Mouse (Mus musculus) erythroblast, adult 5-6 weeks (primary cell): ENCODE results near the gene Klhl40. TPM values are rescaled to one million over a fixed set of nuclear protein-coding genes. Genes with fewer than 3 reads are reported as not detected.
A peak's percentile ranks its signal among the peaks of the same experiment; 100 is the strongest.

Experiments used
- ATAC-seq: replicated peaks from 2 replicates; pipeline ENCODE4 v1.8.0; 2016; ENCODE audit warnings: moderate number of reproducible peaks, mild to moderate bottlenecking, moderate TSS enrichment, inconsistent platforms; ENCODE audit not compliant: poor library complexity, low FRiP score, severe bottlenecking
- total RNA-seq, 2 experiments: library from RNA; stranded (forward) in 1 of 2; stranded (reverse) in 1 of 2; fragments of 150-400 nt in 1 of 2; fragments of 200-764, 138-1000 nt in 1 of 2; gene quantifications; 2 replicates each; pipeline versions ENCODE4 v1.2.3 to v1.2.4; 2015 to 2017; ENCODE audit warnings: low replicate concordance in 2 of 2

The Klhl40 gene
- total RNA-seq, 2 experiments from 2014 or later: not detected

GRCm38 (mm10) chr9:121775951-121776350 lies 1.5 kb upstream of the Klhl40 start:
- no peak for ATAC-seq

GRCm38 (mm10) chr9:121776511-121776910 lies 896 bp upstream of the Klhl40 start:
- no peak for ATAC-seq

DNA sequence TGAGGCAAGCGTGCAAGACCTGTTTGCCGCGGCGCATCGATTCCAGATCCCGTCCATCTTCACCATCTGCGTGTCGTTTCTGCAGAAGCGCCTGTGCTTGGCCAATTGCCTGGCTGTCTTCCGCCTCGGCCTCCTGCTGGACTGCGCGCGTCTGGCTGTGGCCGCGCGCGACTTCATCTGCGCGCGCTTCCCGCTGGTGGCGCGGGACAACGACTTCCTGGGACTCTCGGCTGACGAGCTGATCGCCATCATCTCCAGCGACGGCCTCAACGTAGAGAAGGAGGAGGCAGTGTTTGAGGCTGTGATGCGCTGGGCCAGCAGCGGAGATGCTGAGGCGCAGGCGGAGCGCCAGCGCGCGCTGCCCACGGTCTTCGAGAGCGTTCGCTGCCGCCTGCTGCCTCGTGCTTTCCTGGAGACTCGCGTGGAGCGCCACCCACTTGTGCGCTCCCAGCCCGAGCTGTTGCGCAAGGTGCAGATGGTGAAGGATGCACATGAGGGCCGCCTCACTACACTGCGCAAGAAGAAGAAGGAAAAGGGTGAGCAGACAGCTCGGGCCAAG lies 738 bp downstream of the Klhl40 start:
- ATAC-seq: no peak

GRCm38 (mm10) chr9:121784801-121785200 lies 7.4 kb downstream of the Klhl40 start:
- ATAC-seq: no peak

GRCm38 (mm10) chr9:121785261-121785660 lies 7.9 kb downstream of the Klhl40 start:
- 0 out of 2 replicates have a peak, but pooled peaks have one; percentile 1 for ATAC-seq

- ATAC-seq: no peak
Observed at GRCm38 (mm10) chr9:121786359-121786758, 9.0 kb downstream of the Klhl40 start.

DNA sequence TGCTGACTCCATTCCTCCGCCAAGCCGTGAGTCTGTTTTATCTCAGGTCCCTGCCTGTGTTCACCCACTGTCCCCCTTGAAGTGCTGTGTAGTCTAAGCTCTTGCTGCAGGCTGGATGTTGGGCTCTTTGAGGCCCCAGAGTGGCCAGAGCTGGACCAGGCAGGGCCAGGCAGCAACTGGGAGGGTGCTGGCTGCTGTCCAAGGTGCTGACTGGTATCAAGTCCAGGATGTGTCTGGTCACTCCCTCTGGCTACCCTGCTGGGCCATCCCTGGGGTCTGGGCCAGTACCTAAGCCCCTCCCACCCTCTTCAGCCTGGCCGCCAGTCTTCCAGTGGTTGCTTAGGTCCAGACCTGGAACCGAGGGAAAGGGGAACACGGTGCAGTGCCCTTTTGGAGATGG lies 13.8 kb downstream of the Klhl40 start:
- ATAC-seq: no peak

- no peak for ATAC-seq
Observed at GRCm38 (mm10) chr9:121791757-121792521, 14.5 kb downstream of the Klhl40 start, which contains the start of gene Hhatl. TSS of gene Hhatl (minus strand) at chr9:121792507.

DNA sequence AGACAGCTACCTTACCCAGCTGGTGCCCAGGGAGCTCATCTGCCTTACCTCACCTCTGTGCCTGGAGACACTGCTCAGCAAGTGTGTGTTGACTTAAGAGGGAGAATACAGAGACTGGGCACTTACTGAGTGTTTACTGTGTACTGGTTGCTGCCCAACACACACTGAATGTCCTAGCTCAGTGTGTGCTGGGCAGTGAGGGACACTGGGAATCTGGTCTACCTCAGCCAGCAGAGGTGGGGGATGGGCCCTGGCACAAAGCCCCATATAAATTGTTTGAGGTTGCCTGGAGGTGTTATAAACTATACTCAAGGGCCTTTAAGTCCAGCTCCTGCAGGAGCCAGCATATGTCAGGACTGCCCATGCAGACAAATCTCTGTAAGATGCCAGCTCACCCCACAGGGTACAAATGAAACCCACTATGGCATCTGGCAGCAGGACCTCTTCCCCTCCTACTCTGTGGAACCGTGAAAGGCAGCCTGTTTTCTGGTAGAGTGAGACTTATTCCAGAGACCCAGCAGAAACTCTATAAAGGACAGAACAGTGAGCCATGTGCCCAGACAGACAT lies 17.6 kb downstream of the Klhl40 start:
- ATAC-seq: no peak

GRCm38 (mm10) chr9:121797722-121798121 lies 20.3 kb downstream of the Klhl40 start:
- no peak for ATAC-seq

GRCm38 (mm10) chr9:121798887-121799520 lies 21.6 kb downstream of the Klhl40 start:
- ATAC-seq: no peak

- ATAC-seq: no peak
Observed at GRCm38 (mm10) chr9:121802747-121803146, 25.3 kb downstream of the Klhl40 start.

- ATAC-seq: no peak
Observed at GRCm38 (mm10) chr9:121807546-121807945, 30.1 kb downstream of the Klhl40 start.

- ATAC-seq: no peak
Observed at GRCm38 (mm10) chr9:121807947-121808346, 30.5 kb downstream of the Klhl40 start.

DNA sequence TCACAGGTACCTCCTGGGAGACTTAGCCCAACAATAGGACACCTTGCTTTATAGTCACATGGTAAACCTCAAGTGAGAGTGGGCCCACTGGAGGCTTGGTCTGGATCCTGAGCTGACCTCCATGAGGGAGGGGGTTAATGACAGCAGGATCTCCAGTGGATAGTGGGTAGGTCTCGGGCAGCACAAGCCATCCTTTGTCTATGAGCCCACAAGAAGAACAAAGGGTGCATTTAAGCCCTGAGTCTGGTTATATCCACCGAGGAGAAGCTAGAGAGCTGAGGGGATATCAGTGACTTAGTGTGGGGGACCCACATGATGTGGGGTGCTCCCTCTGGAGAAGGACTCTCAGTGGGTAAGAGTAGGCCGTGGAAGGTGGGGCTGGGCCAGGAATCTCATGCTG lies 31.1 kb downstream of the Klhl40 start:
- ATAC-seq: no peak

- no peak for ATAC-seq
Observed at GRCm38 (mm10) chr9:121810081-121810821, 32.8 kb downstream of the Klhl40 start.

DNA sequence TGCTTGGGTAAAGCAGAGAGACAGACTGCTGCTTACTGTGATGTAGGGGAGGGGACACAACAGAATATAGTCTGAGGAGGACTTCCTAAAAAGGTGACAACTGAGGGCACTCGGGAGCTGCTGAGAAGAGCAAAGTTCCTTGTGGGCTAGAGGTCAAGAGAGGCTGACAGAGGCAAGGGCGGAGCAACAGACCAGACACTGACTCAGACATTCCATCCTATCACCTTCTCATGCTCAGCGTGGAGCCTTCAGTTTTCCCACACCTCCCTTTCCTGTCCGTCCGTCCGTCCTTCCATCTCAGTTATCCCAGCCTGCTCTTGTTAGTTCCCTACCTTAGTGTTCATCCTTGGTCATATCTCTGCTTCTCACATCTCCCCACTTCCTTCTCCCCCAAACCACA lies 37.8 kb downstream of the Klhl40 start:
- ATAC-seq: no peak

DNA sequence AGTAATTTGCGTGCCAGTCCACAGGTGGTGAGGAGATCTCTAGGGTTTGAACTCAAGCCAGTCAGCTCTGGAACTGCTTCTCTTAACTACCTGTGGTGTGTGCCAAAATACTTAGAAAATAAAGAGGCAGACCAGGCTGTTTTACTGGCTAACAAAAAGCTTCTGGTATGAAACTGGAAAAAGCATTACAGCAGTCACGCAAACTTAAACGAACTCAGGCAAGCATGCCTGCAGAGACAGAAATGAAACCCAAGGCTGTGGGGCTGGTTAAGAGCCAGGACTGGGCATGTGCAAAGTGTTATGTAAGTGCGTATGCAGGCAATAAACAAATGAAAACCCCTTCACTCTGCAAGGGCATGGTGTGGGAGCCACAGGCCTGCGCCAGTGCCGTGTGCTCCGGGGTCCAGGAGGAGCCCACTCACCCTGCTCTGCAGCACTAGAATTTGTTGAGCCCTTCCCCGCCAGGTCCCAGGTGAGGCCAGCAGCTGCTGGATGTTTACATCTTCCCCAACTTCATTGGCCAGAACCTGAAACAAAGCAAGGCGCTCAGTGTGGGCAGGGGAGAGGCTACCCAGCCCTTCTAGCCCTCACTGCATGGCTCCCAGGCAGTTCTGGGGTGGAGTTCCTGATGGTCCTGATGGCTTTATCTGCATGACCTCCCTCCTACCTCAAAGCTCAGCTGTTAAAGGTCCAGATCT lies 41.8 kb downstream of the Klhl40 start:
- ATAC-seq: no peak

DNA sequence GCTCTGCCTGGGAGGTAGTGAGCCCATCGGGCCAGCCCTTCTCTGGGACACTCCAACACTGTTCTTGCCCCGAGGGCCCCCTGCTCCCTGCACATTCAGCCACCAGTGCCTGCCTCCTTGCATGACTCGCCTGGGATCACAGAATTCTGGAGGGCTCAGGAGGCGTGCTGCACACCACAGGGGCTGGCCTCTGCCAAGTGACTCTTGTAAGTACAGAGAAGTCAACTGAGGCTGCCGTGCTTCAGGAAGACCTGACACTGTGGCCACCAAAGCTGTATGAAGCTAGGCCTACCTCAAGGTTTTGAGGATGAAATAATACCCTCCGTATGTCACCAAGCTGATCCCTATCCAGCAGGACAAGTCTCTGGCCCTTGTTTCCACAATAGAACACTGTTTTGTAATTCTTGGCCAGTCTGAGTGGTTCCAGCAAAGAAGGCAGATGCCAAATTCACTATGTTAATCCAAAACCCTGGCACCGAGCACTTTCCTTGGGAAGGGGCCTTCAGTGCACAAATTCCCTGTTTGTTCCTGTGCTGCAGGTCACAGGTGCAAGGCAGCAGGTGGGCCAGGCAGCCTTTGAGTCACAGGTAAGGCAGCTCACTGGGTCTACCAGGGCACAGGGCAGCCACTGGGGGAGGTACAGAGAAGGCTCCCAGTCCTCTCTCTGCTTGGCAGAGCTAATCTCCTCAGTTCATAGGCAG lies 42.5 kb downstream of the Klhl40 start:
- no peak for ATAC-seq
